Mouse (Mus musculus): ENCODE measurements around the gene Trim40.
"Not testable (repeated sequence)": the region's sequence is repeated elsewhere in the genome, so short reads cannot be mapped to it uniquely, and the experiment has no call there.

The Trim40 gene

DNA sequence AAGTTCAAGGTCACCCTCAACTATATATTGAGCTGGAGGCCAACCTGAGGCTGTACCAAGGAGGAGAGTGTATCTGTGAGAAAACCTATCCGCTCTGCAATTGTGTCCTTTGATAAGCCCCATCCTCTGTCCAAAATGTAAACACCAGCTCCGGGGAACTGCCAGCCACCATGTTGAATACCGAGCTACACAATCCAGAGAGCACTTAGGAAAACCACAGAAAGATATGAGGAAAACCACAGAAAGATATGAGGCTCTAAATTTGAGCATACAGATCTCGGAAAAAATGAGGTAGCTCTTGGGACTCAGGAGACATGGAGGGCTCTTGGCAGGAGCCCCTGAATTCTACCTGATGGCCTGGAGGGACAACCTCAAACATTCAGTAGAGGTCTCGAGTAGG lies 3.5 kb upstream of the Trim40 start:
- DNase-seq (ENCODE audit: low spot score in 2 of 2), result no peak

DNA sequence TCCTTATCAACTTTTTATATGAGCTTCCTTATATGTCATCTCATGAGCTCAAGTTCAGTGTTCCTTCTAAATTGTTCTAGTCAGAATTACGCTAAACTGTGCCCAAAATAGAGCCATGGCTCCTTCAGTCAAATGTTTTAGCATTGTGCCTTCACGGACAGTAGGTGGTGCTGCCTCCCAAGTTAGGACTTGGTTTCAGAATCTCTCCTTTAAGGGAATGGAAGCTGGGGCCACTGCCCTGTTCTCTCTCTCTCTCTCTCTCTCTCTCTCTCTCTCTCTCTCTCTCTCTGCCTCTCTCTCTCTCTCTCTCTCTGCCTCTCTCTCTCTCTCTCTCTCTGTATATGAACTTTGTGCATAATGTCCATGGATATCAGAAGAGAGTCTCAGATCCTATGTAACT lies 2.4 kb upstream of the Trim40 start:
- DNase-seq (ENCODE audit: low spot score in 2 of 2), result peak in 1 of 2 experiments; percentile 27

DNA sequence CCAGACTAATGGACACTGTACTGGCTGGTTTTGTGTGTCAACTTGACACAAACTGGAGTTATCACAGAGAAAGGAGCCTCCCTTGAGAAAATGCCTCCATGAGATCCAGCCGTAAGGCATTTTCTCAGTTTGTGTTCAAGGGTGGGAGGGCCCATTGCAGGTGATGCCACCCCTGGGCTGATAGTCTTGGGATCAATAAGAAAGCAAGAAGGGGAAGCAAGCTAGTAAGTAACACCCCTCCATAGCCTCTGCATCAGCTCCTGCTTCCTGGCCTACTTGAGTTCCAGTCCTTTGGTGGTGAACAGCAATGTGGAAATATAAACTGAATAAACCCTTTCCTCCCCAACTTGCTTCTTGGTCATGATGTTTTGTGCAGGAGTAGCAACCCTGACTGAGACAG lies 1.6 kb upstream of the Trim40 start:
- not testable (repeated sequence) for DNase-seq (ENCODE audit: low spot score in 2 of 2)

DNA sequence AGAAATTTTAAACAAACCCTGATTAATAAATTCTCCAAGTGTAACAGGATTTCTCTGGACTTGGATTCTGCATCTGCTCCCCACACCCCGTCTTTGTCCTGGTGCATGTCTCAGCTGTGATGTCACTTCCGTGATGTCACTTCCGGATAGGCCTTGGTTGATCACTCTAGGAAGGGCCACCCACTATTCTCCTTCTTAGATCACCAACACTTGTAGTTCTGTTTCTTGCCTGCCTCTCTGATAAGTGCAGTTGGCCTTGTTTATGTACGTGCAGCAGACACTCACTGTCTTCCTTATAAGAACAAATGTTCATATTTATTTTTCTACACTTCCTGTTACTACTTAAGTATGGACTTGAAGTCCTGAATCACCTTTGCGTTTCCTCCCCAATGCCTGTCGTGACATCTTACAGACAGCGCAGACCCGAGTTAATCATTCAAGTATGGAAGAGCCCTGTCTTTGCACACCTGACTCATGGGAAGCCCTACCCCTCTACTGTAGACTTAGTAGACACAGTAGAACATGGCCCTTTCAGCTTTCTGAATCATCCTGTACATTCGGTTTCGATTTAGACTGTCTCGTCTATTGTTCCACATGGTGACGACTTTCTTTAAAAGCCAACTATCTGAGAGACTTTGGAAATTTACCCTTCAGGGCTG lies 4.7 kb downstream of the Trim40 start:
- no peak for DNase-seq (ENCODE audit: low spot score in 2 of 2)

DNA sequence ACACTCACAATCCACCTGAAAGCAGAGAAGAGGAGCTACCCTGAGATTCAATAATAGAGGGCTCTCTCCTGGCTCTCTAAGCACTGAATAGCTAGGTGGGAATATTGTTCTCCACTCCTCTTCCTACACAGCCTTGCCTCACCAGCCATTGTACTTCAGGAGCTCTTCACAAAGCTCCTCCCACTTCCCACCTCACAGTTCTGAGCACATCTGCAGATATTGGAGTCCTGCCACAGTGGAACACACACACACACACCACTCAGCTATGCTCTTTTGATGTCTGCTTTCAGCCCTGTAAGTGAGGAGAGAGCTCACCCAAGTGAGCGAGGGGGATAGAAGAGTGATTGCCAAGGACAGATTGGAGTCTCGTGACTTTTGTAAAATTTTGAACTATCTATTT lies 6.6 kb downstream of the Trim40 start:
- no peak for DNase-seq (ENCODE audit: low spot score in 2 of 2)

DNA sequence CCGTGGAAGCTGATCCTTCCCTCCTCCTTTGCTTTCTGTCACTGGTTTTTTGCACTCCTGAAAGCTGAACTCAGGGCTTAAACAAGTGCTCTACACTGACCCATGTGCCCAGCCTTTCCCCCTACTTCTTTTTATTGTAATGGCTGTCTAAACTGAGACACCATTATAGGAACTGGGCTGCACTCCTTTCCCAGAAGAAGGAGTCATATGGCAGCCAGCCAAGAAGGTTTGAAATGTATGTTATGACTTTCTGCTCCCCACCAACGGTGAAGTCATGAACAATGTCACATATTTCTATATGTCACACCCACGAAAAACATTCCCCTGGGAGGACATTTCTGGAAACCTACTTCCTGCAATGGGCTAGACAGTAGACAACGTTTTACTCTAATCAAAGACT lies 15.3 kb downstream of the Trim40 start:
- no peak for DNase-seq (ENCODE audit: low spot score in 2 of 2)

DNA sequence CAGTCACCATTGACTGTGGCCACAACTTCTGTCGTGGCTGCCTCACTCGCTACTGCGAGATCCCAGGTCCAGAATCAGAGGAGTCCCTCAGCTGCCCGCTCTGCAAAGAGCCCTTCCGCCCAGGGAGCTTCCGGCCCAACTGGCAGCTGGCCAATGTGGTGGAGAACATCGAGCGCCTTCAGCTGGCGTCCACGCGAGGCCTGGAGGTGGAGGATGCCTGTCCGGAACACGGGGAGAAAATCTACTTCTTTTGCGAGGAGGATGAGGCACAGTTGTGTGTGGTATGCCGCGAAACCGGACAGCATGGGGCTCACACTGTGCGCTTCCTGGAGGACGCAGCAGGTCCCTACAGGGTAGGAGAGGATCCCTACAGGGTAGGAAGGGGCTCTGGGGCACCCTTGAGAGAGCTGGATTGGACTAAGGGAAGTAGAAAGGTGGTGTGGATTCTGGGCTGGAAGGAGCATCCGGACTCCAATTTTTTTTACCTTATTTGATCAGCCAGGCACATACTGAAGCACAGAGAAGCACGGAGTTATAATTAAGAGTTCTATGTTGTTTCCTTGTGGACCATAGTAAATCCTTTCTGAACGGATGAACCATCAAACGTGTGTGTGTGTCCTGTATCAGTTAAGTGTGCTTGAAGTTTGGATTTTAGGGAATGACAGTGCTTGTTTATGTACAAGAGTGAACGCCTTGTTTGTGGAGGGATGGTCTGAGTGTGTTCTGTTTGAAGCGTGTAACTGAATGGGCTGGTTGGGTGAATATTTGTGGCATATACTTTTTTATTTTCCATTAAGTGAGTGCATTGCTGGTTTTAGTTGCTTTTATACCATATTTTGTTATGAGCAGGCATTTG lies 19.7 kb downstream of the Trim40 start:
- no peak for DNase-seq (ENCODE audit: low spot score in 2 of 2)

DNA sequence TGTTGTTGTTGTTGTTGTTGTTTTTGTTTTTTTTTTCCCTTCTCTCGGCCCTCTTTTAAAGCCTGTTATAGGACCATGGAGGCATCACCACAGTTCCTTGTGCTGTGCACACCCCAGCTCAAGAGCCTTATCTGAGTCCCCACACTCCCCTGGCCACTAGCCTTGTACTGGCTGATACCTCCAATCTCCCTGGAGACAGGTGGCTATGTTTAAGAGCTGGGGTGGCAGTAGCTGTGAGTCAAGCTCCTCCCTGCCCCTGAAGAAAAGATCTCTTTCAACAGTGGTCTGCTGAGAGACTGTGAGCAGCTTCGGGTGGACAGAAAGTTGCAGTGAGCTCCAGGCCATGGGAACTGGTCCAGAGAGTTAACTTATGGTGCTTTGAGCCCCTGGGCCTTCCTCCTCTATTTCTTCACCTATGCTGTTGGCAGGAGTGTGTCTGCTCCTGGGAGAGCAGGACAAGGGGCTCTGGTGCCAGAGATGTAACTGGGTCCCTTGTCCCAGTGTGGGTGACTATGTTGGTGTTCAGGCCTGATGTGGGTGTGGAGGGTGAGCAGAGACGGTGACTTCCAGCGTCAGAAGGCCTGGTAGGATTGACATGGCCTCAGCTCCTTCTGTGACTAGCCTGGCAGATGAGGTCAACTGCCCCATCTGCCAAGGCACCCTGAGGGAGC lies 20.5 kb downstream of the Trim40 start, which contains the start of gene Trim10:
Gene Trim10, plus strand, starts transcription at position 291 of the 671 bp plus-strand sequence.
- no peak for DNase-seq (ENCODE audit: low spot score in 2 of 2)

DNA sequence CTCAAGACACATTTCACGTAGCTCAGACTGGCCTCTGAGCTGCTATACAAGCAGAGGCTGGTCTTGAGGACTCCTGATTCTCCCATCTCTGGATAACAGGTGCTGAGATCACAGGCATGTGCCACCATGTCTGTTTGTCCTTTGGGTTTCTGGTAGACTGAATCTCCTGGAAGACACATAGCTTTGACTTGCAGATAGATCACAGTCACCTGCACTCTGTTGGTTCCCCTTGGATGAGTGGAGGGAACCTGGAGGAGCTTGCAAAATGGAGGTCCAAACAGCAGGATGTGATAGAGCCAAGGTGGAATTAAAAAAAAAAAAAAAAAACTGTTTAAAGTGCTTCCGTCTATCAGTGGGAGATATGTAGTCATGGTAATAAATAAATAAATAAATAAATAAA lies 21.1 kb downstream of the Trim40 start:
- no peak for DNase-seq (ENCODE audit: low spot score in 2 of 2)

DNA sequence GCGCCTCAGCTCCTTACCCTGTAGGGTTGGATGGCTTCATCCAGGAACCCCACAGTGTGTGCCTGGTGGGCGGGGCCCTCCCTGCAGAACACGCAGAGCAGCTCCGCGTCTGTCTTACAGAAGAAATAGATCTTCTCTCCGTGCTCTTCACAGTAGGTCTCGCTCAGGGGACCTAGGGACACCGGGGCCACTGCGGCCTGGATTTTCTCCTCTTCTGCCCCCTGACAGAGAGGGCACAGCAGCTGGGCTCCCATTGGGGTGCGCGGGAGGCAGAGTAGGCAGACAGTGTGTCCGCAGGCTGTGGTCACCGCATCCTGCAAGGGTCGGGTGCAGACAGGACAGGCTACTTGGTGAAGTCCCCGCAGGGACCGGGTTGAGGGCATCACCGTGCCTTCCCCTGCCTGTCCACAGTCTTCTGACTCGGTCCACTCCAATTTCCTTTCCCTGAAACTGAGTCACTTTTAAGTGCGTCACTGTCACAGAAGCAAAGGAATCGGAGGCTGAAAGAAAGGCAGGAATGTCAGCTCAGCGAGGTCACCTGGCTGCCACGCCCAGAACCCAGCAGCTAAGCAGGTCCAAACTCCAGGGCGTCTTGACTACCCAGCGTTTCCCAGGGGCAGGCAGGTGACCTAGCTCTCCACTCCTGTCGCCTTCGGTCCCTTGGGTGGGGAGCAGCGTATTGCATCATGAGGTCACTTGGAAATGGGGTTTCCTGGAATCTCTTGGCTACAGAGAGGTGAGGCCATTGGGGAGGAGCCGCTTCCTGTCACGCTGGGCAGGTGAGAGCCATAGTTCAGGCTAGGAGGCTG lies 23.0 kb downstream of the Trim40 start, which contains the start of gene Trim15:
Gene Trim15, minus strand, starts transcription at position 492 of the 809 bp plus-strand sequence.
- DNase-seq (ENCODE audit: low spot score in 2 of 2), result no peak

DNA sequence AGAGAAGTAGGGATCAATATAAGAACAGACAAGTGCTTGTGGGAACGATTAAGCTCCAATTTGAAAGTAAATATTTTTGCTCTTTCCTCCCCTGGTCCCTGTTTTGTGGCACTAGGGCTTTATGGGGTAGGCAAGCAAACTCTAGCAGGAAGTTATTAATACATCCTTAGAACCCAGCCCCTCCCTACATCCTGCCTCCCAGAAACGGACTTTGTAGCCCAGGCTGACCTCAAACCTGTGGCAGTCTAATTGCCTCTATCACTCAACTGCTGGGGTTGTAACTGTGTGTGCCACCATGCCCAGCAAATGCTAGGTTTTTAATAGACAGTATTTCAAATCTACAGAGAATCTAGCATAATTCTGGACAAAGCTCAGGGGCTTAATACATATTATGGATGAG lies 28.2 kb downstream of the Trim40 start:
- no peak for DNase-seq (ENCODE audit: low spot score in 2 of 2)

DNA sequence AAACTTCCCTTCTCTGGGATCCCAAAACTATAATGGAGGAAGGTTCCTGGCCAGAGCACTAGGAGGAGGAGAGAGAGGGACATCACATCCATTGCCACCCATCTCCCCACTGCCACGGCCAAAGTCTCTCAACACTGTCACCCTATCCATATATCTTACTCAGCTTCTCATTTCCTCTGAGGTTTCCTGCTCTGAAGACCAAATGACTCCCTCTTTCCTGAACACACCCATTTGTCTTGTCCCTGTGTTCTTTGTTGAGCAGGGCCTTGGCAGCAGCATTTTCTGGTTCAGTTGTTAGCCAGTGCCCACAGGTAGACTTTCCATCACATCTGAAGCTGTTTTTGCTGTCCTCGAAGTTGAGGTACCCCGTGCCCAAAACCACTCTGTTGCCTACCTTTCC lies 31.7 kb downstream of the Trim40 start:
- DNase-seq (ENCODE audit: low spot score in 2 of 2), result no peak

DNA sequence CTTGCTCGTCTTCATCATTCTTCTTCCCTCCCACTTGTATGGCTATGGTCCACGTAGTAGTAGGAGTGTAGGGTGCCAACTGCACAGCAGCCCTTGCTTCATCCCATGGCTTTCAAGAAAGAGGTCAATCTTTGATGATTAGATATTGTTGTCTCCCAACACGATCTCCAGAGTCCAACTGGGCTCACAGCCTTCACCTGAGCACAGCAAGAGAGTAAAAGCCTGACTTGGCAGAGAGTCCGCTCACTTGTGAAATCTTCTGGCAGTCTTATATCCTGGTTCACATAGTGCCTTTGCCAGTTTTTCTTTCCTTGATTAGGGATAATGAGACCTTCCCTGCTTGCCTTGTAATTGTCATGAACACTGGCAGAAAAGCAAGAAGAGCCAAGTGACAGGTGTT lies 33.7 kb downstream of the Trim40 start:
- peak in 1 of 2 experiments; percentile 31 for DNase-seq (ENCODE audit: low spot score in 2 of 2)

DNA sequence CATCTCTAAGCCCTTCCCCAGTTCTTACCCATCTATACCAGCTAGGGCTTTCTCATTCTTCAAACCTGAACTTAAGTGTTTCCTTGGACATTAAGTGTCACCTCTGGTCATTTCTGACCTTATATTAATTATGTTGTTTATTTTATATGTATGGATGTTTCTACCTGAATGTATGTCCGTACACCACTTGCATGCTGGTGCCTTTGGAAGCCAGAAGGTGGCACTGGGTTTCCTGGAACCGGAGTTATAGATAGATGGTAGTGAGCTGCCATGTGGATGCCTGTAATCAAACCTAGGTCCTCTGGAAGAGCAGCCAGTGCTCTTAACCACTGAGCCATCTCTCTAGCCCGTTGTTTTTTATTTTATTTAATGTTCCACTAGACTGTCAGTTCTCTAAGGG lies 34.4 kb downstream of the Trim40 start:
- DNase-seq (ENCODE audit: low spot score in 2 of 2), result no peak

DNA sequence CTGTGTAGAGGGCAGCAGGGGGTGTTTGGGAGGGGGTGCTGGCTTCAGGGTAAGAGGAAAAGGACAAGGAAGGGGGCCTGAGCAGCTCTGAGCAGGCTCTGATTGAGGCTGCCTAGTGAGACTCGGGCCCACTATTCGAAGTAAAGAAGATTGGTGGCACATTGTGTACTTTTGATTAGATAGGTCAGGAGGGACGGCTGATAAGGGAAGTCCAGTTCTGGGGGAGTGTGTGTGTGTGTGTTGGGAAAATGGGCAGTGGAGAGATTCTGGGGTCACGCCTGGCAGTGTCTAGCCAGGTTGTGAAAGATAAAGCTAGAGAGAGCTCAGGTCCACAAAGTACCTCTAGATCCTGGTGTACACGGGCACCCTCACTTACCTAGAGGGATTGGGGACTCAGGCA lies 38.3 kb downstream of the Trim40 start:
- DNase-seq (ENCODE audit: low spot score in 2 of 2), result no peak

DNA sequence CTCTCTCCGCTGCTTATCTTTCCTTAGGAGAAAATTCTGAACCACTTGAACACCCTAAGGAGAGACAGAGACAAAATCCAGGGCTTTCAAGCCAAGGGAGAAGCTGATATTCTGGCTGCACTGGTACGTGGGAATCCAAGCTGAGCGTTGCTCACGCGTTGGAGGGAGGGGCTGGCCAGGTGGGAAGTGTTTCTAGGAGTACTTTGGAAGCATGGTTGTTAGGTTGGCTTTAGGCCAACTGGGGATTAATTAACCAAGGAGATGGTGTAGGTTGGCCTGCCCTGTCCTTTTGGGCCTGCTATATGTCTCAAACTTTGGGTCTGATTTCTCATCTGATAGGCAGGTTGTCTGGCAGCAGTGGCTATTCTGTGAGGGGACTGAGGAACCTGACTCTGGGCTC lies 38.7 kb downstream of the Trim40 start:
- no peak for DNase-seq (ENCODE audit: low spot score in 2 of 2)

DNA sequence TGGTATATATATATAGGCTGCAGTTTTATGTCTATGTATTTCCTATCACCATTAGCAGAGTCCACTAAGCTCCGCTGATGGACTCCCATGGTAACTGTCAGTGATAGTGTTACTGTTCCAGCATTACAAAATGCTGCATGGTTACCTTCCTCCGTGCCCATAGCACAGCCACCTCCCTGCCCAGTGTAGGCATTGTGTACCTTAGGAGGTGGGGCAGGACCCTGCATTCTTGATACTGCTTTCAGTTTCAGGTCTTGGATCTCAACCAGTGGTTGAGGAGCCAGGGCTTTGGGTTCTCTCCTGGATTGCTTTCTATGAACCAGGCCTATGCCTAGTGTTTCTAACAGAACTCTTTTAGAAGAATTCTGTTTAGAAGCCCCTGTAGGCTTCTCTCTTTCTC lies 39.9 kb downstream of the Trim40 start:
- no peak for DNase-seq (ENCODE audit: low spot score in 2 of 2)

DNA sequence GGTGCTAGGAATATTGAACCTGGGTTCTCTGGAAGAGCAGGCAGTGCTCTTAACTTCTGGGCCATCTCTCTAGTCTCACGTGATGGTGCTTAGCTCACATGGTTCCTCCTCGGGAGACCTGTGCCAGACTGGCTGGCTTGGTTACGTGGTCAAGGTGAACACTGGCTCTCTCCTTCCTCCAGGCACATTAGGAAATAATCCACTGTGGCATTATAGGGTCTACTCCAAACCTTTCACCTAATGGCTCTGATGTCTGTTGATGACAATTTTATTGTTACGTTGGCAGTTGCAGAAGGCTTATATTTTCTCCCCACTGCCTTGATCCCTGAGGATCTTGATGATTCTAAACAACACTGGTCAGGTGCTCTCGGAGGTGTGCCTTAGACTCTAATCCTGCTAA lies 41.0 kb downstream of the Trim40 start:
- no peak for DNase-seq (ENCODE audit: low spot score in 2 of 2)

DNA sequence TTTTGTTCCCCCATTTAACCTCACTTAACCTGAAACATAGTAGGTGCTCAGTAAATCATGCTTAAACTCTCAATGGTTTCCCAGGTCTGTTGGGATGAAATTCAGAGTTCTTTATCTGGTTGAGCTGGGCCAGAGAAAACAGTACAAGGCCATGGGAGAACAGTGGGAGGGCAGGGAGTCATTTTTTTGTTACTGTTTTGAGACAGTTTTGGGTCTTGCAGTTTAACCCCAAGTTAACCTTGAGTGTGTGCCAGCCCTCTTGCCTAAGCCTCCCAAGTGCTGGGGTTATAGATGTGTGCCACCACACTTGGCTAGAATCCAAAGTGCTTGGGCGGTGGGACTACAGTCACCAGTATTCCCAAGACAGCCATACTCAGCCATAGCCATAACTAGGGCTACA lies 45.2 kb downstream of the Trim40 start:
- DNase-seq (ENCODE audit: low spot score in 2 of 2), result no peak

DNA sequence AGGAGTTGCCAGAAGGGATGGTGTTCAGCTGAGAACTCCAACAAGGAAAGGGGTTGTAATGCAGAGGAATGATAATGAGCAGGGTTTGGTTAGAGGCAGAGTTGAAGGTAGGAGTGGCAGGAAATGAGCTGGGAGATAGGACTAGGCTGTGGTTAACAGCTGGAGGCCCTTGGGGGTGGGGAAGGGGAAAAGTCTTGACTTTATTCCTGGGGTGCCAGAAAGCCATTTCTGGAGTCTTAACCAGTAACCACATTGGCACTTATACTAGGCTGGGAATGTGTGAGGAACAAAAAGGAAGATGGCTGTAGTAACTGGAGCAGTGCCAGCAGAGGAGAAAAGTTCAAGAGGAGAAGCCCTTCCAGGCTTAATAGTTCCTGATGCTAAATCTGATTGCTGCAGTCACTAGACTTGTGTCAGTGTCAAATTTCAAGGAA lies 45.6 kb downstream of the Trim40 start:
- no peak for DNase-seq (ENCODE audit: low spot score in 2 of 2)

DNA sequence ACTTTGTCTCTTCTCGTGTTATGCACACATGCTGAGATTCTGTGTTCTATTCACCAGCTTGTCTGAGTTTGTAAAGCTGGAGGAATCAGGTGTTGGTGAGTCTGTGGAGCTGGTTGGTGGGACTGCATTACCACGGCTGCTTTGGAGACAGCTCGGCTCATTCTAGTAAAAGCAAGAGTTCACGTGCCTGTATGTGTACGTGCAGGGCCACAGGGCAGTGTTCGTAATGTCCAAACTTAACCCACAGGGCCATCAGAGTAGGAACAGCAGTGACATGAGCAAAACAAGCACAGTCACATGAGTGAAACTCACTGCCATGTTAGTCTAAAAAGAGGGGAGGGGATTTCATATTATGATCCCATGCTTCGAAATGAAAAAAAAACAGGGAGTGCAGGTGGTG lies 46.2 kb downstream of the Trim40 start:
- no peak for DNase-seq (ENCODE audit: low spot score in 2 of 2)

DNA sequence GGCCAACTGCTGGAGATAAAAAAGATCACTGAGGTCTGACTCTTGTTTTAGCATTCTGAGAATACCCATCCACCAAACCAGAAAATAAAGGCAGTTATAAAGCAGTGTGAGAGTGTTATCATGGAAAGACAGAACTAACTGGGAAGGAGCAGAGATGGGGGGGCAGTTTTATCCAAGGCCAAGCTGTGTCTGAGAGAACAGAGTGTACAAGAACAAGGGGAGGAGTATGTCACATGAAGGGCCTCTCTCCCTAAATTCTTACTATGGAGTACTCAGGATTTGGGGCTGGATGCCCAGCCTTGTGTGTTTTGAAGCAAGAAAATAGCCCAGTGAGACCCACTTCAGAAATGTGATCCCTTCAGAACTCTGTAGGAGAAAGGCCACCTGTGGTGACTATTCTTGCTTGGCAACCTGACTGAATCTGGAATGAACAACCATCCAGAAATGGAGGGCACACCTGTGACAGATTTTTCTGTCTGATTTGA lies 48.9 kb downstream of the Trim40 start:
- DNase-seq (ENCODE audit: low spot score in 2 of 2), result no peak

Data from urinary bladder, postnatal 36 days (tissue).